Mouse (Mus musculus) gastrocnemius, adult 2 months (tissue): Measurements from ENCODE around the gene Gbgt1. TPM values are rescaled to one million over a fixed set of nuclear protein-coding genes. Genes with fewer than 3 reads are reported as not detected.

Experiments used
- DNase-seq: peaks from one replicate; pipeline ENCODE4 v3.0.0; 2022
- H3K27ac ChIP-seq: fragments of 200-600 bp; 2 replicates; pipeline ENCODE4 v1.8.1; 2022; ENCODE audit warnings: mild to moderate bottlenecking
- H3K4me3 ChIP-seq: fragments of 200-600 bp; 2 replicates; pipeline ENCODE4 v1.8.1; 2022; ENCODE audit warnings: mild to moderate bottlenecking, moderate library complexity
- CTCF ChIP-seq: fragments of 200-600 bp; IDR thresholded peaks from 2 replicates; pipeline ENCODE4 v1.8.1; 2022; ENCODE audit warnings: antibody characterized with exemption, mild to moderate bottlenecking, moderate library complexity
- intact Hi-C: fragments of 180-260 bp; cut with DNase I; formaldehyde crosslinking; loops from one replicate; pipeline ENCODE4 v1.15.1; 2025
- total RNA-seq, 2 experiments: library from RNA; stranded (reverse); gene quantifications; 2 replicates each; pipeline ENCODE4 v1.2.3; 2021

Gbgt1 gene
- total RNA-seq, 2 experiments from 2014 or later: 0.56 to 1.1 TPM

- intact Hi-C loops: no loop called here
- peak overlapping the region; percentile 88 for H3K27ac ChIP-seq
- DNase-seq: no peak
- H3K4me3 ChIP-seq: peak overlapping the region; percentile 11; the same call in 1 of the 2 replicates
- no peak; the same call in 1 of the 2 replicates for TF ChIP-seq CTCF
Observed at GRCm38 (mm10) chr2:28525943-28526876, 29.5 kb downstream of the Gbgt1 start.

- intact Hi-C loops: no loop called here
- Histone ChIP-seq H3K4me3 (peak overlapping the region; percentile 35), H3K27ac (peak overlapping the region; percentile 84)
- TF ChIP-seq CTCF: no peak
- DNase-seq: peak; percentile 60
Observed at GRCm38 (mm10) chr2:28527436-28528353, 31.0 kb downstream of the Gbgt1 start.

- no peak for TF ChIP-seq CTCF
- H3K4me3 ChIP-seq: peak overlapping the region; percentile 35
- peak overlapping the region; percentile 84 for H3K27ac ChIP-seq
- peak; percentile 56 for DNase-seq
- intact Hi-C loops: no loop called here
Observed at GRCm38 (mm10) chr2:28528354-28528730, 31.7 kb downstream of the Gbgt1 start.

- intact Hi-C loops: no loop called here
- Histone ChIP-seq H3K27ac (peak overlapping the region; percentile 84), H3K4me3 (no peak overlapping the region)
- DNase-seq: no peak
- TF ChIP-seq CTCF: no peak
Observed at GRCm38 (mm10) chr2:28529856-28530255, 33.2 kb downstream of the Gbgt1 start.

- H3K4me3 ChIP-seq: no peak overlapping the region
- intact Hi-C loops: no loop called here
- H3K27ac ChIP-seq: peak overlapping the region; percentile 84
- DNase-seq: no peak
- no peak for TF ChIP-seq CTCF
Observed at GRCm38 (mm10) chr2:28530311-28530710, 33.6 kb downstream of the Gbgt1 start.

- intact Hi-C loops: no loop called here
- peak overlapping the region; percentile 93 for H3K27ac ChIP-seq
- peak overlapping the region; percentile 82 for H3K4me3 ChIP-seq
- DNase-seq: peak; percentile 94
- peak; percentile 26; the same call in 1 of the 2 replicates for TF ChIP-seq CTCF
Observed at GRCm38 (mm10) chr2:28532938-28533771, 36.5 kb downstream of the Gbgt1 start.

GRCm38 (mm10) chr2:28533901-28534435 is 37.3 kb downstream of the Gbgt1 start:
- intact Hi-C loops: no loop called here
- no peak for DNase-seq
- H3K4me3 ChIP-seq: peak overlapping the region; percentile 82
- TF ChIP-seq CTCF: no peak
- peak overlapping the region; percentile 93 for H3K27ac ChIP-seq

GRCm38 (mm10) chr2:28534436-28535262 is 38.0 kb downstream of the Gbgt1 start:
- peak overlapping the region; percentile 93 for H3K27ac ChIP-seq
- peak overlapping the region; percentile 82 for H3K4me3 ChIP-seq
- no peak for DNase-seq
- no peak for TF ChIP-seq CTCF
- intact Hi-C loops: no loop called here

GRCm38 (mm10) chr2:28535263-28535540 is 38.5 kb downstream of the Gbgt1 start:
- Histone ChIP-seq H3K27ac (peak overlapping the region; percentile 93), H3K4me3 (peak overlapping the region; percentile 82)
- intact Hi-C loops: no loop called here
- TF ChIP-seq CTCF: no peak
- DNase-seq: no peak

- TF ChIP-seq CTCF: no peak
- peak; percentile 69 for DNase-seq
- intact Hi-C loops: no loop called here
- Histone ChIP-seq H3K27ac (peak overlapping the region; percentile 93), H3K4me3 (peak overlapping the region; percentile 82)
Observed at GRCm38 (mm10) chr2:28535650-28536049, 39.0 kb downstream of the Gbgt1 start.

GRCm38 (mm10) chr2:28536166-28536565 is 39.5 kb downstream of the Gbgt1 start:
- intact Hi-C loops: no loop called here
- Histone ChIP-seq H3K27ac (peak overlapping the region; percentile 93), H3K4me3 (peak overlapping the region; percentile 13)
- DNase-seq: no peak
- no peak for TF ChIP-seq CTCF
